Mouse (Mus musculus) induced T-regulatory cell, adult 2 months (primary cell): Measurements from ENCODE around the gene Cpt1c.
A peak's percentile ranks its signal among the peaks of the same experiment; 100 is the strongest.

ENCODE experiments used
- DNase-seq: peaks from one replicate; pipeline ENCODE4 v3.0.0-alpha.2; 2012; ENCODE audit warnings: low read depth

The Cpt1c gene

DNA sequence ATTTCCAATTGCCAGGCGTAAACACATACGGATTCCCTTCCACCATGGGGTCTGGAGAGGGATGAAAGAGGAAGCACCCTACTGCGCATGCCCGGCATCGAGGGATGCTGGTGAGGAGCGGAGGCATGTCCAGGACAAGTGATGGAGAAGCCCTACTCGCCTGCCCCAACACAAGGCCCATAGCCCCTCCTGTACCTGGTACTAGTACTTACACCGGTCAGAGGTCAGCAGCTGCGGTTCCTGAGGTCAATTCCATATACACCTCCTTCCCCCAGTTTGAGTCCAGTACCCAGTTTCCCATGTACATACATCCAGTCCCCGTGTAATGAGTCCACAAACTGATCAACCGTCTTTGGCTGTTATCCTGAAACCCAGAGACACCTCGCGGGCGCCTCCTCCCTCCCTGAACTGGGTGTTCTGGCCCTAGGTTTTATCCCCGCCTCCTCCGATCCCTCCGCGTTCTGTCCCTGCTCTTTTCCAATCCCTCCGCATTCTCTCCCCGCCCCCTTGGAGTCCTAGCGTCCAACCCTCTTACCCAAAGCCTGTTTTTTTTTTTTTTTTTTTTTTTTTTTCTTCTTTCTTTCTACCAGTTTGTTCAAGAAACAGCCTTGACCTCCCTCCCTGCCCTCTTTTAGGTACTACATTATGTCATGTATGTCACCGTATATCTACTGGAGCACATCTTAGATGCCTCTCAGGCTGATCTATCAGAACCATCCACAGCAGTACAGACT lies at the start of gene Cpt1c:
TSS of gene Cpt1c (minus strand) at position 469 of the 734 bp plus-strand sequence.
- DNase-seq: no peak

DNA sequence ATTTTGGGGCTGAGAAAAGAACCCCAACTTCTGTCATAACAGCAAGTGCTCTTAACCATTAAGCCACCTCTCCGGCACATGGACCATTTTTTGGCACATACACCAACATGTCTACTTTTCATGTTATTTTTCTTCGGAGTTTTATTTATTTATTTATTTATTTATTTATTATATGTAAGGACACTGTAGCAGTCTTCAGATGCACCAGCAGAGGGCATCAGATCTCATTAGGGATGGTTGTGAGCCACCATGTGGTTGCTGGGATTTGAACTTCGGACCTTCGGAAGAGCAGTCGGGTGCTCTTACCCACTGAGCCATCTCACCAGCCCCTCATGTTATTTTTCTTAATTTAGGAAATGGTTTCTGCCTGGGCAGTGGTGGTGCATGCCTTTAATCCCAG lies 49.1 kb upstream of the Cpt1c start:
- peak; percentile 62 for DNase-seq

DNA sequence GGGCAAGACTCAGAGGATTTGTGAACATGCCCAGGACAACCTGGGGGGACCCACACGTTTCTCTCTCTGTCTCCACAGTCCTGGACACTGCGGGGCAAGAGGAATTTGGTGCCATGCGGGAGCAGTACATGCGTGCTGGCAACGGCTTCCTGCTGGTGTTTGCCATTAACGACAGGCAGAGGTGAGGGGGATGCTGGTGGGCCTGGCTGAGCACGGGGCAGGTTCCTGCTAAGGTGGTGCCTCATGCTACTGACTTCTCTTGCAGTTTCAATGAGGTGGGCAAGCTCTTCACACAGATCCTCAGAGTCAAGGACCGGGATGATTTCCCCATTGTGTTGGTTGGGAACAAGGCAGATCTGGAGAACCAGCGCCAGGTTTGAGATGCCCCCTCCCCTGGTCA lies 45.6 kb upstream of the Cpt1c start:
- DNase-seq: no peak

DNA sequence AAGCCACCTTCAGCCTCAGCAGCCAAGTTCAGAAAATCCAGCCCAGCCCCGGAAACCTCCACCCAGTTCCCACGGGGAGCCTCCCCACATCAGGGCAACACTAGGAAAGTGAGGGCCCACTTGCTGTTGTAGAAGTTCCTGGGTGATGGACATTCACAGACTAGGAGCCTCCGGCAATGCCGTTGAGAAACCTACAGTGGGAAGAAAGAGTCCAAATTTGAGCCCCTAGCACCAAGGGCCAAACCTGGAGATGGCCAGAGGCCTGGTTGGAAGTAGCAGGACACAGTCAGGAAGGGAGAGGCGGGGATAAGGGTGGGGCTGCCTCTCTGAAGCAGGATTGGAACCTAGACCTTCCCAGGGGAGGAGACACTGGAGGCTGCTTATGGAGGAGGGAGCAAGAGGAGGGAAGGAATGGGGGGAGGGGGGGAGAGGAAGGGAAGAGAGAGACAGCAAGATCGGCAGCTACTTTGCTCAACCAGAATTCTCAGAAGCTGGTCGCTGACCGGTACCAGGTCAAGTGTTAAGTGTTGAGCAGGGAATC lies 44.5 kb upstream of the Cpt1c start:
- DNase-seq: peak; percentile 47

DNA sequence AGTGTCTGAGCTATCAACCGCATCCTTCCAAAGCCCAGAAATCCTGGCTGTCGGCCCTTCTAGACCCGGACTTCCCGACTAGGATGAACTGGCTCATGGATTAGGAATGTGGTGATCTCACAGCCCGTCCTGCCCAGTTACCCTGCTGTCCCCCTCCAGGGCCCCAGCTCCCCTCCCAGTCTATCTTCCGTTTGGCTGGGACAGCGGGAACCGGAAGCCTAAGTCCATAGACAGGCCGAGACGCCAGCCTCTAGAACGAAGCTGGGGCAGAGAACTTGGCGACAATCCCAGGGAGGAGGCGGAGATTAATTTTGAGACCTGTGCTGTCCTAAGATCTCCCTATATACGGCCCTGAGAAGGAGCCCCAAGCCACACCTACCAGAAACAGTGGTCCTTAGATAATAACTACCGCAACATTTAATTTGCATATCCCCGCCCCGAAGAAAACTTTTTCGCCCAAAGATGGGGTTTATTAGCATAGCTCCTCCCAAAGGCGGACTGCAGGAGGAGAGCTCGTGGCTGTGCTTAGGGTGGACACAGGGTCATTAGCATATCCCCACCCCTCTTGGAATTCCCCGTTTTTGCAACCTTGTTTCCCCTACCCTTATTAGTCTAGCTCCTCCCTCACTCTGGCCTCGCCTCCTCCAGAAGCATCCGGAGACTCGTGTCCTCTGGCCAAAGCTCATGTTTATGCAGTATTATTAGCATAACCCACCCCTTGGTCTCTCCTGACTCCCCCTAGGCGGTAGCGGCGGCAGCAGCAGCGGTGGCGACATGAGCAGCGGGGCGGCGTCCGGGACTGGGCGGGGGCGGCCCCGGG lies 42.8 kb upstream of the Cpt1c start, which contains the start of gene Rras:
TSS of gene Rras (plus strand) at position 720 of the 820 bp plus-strand sequence.
- peak; percentile 100 for DNase-seq

DNA sequence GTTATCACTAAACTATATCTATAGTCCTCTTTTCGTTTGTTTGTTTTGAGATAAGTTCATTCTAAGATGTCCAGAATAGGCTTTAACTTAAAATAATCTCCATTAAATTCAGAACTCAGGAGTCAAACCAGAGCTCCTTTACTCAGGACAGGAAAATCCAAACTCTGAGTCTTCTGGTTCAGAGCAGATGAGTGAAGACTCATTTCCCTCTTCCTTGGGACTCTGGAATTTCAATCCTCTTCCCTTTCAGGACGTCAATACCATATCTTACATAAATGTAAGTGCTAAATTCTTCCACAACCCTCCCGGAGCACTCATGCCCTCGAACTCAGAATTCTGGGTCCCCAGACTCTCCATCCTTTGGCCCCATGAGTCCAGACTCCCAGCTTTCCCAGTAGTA lies 42.1 kb upstream of the Cpt1c start:
- DNase-seq: peak; percentile 66

DNA sequence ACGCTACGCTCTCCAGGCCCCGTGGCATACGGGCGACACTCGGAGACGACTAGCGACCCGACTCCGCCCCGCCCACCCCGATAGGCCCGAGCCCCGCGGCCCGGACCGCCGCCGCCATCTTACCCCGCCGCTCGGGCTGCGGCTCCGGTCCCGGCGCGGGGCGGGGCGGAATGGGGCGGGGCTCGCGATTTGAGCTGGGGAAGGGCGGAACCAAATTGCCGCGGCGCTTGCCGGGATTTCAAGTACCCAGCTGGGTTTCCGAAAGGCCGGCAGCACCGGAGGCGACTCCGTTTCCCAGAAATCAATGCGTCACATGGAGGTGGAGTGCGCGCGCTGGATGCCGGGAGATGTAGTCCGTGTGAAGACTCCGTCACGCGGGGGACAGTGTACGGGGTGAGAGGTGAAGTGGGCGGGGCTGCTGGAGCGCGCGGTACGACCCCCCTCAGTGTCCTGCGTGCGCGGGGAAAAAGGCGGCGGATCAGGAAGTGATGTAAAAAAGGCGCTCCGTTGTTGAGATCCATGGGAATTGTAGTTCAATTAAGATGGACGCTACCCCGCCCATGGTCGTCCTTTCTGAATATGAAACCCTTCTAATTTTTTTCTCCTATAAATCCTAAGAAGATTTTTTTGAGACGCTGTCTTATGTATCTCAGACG lies 41.4 kb upstream of the Cpt1c start, which contains the start of gene Scaf1:
TSS of gene Scaf1 (minus strand) at position 407 of the 656 bp plus-strand sequence.
- DNase-seq: peak; percentile 99

DNA sequence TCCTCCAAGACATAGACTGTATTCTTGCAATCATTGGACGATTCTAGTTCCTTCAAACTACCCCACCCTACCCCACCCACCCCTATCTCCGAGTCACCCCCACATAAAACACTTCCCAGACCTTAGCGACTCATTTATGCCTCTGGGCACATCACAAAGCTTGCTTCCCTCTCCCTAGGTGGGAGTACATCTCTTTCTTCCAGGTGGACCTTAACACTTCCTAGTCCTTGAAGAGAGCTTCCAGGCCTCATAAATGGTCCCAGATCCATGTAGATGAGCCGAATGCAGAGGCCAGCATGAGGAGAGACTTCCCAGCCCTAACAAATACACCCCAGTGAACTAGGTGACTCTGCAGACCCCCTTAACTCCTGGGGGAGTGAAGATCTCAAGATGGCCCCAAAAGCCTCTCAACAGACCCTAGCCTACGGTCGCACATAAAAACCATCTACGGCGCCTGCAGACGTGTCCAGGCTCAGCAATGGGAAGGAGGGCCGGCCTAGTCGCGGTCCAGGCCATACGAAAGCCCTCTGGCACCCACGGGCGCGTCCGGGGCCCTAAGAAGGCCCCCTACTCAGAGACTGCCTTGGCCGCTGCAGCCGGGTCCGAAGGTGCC lies 40.8 kb upstream of the Cpt1c start:
- no peak for DNase-seq

DNA sequence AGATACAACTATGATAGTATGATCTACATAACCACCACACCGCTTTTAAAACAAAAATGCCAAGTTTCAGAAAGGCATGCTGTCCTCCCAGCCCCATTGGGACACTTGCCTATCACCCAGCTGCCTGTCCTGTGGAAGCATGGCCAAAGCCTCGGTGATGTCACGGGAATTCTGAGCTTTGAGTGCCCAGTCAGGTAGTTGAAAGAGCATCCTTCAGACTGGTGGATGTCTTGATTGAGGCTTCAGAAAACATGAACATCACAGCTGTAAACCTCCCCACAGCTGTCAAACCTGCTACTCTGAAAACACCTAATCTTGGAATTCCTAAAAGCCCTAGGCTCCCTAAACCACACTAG lies 39.4 kb upstream of the Cpt1c start:
- DNase-seq: no peak

DNA sequence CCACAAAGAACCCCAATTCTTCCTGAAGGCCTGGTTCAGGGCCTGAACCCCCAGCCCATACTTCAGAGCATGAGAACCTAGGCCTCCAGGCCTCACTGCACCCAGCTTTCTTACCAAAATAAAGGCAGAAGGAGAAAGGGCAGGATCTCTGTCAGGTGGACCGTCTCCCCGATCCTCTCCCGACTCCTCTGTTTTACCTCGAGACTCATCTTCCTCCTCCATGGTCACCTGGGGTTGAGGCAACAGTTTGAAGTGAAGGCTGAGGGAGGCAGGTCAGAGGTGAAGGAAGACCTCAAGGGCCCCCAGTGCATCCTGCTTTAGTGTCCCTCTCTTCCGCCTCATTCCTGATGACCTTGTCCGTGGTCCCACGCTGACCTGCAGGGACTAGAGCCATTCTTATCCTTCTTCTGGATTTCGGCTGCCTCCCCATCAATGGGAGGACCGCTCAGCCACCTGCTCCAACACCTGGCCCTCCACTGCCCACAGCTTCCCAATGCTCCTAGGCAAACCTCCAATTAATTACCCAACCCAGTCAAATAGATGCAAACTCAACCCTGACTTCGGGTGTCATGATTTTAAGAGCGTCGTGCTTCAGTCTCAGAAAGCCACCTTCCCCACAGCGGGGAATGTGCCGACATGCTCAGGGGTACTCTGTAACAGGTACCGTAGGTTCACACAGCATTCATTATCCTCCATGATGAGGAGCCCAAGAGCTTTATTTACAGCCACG lies 38.9 kb upstream of the Cpt1c start:
- no peak for DNase-seq

DNA sequence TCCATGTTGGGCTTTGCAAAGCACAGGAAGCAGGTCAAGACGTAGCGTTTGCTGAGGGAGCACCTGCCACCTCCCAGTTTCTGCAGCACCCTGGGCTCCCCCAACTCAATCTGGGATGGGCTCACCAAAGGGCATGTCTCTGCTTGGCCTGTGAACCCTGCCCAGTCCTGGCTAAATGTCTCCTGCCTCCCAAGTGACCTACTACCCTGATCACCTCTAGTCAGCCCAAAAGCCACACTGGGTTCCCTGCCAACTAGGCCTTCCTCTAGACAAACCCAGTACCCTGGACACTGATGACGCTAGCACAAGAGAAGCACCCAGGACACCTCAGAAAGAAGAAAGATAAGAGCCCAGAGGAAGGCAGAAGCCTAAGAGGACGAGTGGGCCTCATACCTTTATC lies 38.2 kb upstream of the Cpt1c start:
- DNase-seq: no peak

DNA sequence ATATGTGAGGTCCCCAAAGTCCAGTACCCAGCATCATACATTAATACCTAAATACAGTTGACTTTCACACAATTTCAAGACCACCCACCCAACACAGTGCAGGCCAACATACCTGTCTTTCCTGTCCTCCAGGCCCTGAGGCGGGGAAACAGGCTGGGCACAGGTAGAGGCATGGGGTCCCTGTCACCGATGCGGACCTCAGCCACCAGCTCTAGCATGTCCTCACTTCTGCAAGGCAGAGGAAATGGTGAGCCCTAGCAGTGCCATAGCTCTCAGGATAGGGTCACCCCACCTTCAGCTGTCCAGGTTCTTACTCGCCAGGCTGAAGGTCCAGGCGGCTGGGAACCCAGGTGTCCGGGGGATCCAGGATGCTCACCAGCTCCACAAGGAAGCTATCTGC lies 37.4 kb upstream of the Cpt1c start:
- no peak for DNase-seq

DNA sequence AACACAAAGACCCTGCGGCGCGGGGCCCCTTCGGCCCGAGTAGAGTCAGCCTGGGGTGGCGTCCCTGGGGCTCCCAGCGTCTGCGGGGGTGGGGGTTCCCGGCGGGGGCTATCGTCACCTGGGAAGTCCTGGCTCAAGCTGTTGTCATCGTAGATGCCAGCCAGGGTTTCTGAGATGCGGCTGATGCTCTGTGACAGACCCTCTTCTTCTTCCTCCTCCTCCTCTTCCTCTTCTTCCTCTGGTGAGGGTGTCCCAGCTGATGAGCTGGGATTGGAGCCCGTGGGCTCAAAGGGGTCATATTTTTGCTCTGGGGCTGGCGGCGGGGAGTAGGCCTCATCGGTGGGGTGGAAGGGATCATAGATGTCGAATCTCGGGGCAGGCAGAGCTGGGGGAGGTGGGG lies 33.8 kb upstream of the Cpt1c start:
- no peak for DNase-seq

DNA sequence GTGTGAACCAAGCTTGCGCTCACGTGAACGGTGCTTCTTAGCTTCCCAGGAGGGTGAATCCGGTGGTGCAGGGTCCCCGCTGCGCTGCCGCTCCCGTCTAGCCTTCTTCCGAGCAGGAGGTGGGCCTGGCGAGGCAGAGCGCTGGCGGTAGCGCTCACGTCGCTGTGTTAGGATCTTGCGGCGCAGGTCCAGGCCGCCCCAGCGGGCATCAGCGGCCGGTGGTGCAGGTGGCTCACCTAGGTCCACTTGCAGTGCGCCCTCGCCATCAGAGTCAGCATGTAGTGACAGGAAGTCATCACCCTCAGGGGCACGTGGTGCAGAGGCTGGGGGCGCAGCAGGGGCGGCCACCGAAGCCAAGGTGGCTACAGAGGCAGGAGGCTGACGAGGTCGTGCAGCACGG lies 33.2 kb upstream of the Cpt1c start:
- no peak for DNase-seq

DNA sequence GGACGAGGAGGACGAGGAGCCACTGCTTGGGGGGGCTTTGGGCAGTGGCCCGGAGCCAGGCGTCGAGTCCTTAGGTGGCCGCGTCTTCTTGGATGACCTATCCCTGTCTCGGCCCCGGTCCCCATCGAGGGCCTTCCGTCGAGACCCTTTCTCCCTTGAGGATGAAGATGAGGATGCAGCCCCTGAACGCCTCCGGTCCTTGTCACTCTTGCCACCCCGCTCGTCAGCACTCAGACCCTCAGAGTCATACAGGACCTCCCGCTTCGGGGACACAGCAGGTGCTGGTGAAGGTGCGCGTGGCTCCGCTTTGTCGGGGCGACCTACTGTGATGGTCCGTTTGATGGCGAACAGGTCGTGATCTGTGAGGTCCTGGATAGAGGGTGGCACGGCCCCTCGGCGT lies 32.5 kb upstream of the Cpt1c start:
- DNase-seq: no peak

DNA sequence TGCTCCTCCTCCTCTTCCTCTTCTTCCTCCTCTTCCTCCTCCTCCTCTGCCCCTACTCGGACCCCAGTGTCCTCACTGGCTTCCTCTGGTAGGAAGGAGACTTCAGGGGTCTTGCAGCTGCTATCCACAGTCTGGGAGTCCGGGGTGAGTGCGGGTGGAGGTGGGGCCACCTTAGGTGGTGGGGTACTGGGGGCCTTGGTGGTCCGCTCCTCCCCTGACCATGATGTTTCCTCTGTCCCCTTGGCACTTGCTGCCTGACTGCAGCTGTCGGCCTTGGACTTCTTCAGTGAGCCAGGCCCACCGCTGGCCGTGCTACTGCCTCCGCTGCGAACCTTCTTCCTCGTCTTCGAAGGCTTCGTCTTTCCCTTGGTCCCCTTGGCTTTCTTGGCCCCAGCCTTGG lies 31.9 kb upstream of the Cpt1c start:
- no peak for DNase-seq

DNA sequence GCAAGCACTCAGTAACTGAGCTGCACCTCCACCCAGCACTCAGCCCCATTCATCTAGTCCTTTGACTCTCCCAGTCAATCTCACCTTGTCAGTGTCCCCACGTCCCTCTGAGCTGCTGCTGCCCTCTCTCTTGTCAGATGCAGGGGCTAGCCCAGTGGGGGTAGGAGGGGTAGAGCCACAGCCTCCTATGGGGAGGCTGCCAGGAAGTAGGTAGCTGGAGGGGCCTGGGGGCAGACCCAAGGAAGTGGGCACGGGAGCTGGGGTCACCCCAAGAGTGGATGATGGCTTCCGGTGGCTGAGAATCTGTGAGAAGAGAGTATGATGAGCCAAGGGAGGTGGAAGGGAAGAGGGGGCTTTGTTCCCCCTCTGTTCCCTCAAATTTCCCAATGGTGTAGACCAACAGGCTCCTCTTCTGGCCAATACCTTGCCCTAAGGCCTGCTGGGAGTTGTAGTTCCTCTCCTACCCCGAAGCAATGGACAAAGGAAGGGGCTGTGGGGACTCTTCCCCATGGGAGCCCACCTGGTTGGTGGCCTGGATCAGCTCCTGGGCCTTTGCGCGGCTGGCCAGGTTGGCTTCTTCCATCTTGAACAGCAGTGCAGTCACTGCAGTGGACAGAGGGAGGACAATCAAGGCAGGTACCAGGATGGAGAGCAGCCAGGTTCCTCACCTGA lies 30.8 kb upstream of the Cpt1c start:
- DNase-seq: no peak

DNA sequence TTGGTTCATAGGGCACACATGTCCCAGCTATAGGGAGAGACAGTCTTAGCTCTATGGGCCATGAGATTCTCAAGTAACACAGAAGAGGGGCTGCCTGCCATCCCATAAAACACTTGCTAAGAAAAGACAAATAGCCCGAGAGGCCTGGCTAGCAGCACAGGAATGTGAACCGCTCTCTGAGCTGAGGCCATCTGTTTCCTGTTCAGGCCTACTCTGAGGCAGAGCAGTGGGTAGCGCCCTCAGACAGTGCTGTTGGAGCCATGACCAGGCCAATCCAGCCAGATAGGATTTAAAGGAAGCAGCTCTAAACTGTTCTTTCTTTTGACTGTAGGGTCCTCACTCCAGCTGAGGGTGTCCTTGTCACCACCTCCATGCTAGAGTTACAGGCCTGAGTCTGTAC lies 29.9 kb upstream of the Cpt1c start:
- no peak for DNase-seq

DNA sequence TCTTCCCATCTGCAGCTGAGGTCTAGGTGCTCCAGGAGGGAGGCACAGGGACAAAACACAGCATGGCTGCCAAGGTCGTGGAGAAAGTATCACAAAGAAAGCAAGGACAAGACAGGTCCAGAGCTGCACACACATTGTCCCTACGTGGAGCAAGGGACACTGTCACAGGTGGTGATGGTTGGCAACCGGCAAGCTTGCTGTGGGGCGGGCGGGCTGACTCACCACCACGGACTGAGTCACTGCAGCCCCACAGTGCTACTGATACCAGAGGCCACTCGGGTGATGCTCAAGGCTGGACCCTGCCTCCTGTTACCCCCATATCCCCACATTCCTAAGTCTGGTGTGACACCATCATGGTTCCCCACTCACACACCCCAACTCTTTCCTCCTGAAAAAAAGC lies 27.8 kb upstream of the Cpt1c start:
- no peak for DNase-seq

DNA sequence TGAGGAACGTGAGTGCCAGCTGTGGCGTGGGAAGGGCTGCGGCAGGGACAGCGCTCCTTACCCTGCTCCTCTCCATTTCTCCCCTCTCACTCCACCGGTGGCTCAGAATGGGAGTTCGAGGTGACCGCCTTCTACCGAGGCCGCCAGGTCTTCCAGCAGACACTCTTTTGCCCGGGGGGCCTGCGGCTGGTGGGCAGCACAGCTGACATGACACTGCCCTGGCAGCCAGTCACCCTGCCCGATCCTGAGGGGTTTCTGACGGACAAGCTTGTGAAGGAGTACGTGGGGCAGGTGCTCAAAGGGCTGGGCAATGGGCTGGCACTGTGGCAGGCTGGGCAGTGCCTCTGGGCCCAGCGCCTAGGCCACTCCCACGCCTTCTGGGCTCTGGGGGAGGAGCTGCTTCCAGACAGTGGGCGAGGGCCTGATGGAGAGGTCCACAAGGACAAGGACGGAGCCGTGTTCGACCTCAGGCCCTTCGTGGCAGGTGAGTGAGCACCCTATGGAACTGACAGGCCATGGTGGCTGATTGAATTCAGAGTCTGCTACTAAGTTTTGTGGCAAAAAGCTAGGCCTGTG lies 26.0 kb upstream of the Cpt1c start:
- DNase-seq: no peak

DNA sequence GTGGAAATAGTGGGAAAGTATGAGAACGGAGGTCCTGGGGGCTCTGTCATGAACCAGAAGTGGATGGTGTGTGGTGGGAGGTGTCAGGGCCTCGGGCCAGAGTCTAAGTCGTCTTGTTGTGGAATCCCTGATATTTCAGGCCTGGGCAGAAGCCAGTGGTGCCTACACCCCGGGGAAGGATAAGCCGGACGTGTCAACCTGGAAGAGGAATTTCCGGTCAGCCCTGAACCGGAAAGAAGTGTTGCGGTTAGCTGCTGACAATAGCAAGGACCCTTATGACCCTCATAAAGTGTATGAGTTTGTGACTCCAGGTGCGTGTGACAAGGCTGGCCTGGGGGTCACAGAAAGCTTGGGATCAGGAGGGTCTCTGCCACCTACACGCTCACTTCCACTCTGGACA lies 25.1 kb upstream of the Cpt1c start:
- DNase-seq: no peak
